Mouse (Mus musculus): ENCODE data around the gene Zfp691. TPM values are rescaled to one million over a fixed set of nuclear protein-coding genes. Genes with fewer than 3 reads are reported as not detected.

Zfp691 gene
- polyA plus RNA-seq (2015; fragmentation: Nextera tagmentation; extraction: Ambion mirVana), result 7.5 and 8.4 TPM in 2 replicates

DNA sequence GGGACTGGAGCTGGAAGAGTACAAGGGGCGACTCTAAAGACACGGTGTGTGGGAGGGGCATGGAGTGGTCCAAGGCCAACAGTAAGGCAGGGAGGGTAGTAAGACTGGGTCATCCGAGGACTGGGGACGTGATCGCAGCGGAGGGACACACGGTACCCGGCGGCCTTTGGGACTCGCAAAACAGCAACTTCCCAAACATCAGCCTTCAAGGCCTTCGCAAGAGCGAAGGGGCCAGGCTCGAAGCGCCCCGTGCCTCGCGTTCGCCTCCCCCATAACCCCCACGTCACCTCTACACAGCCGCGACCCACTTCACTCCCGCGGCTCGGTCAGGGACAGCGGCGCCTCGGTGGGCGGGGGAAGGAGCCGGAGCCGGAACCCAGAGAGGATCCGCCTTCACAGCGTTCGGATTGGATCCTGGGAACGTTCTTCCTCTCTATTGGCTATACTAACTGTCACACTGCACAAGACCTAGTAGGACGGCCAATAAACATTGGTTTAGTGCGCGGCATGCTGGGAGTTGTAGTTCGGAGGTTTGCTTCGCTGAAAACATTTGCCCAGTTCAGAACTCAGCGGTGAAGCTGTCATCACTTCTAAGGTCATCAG is at the start of gene Zfp691:
TSS of gene Zfp691 (minus strand) at position 345 of the 603 bp plus-strand sequence.

DNA sequence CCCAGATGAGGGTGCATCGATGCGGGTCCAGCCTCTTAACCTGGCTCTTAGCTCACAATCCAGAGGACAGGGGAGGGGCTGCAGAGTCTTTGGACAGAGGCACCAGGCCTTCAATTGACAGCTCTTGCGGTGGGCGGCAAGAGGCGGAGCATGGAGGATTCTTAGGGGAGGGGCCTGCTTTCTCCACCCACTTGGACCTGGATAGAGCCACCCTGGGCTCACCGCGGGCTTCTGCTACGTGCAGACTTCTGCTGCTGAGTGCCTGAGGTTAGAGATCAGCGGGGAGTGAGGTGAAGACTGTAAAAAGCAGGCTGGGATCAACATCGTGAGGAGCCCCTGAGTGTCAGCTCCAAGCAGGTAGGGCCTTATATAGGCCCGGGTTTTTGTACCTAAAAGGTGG is 44.2 kb upstream of the Zfp691 start, which contains the start of gene Tmem269:
TSS of gene Tmem269 (minus strand) at position 49 of the 400 bp plus-strand sequence.

GRCm38 (mm10) chr4:119194909-119195581 is 21.1 kb upstream of the Zfp691 start, which contains the start of gene Svbp:
Gene Svbp, plus strand, starts transcription at chr4:119195306.

DNA sequence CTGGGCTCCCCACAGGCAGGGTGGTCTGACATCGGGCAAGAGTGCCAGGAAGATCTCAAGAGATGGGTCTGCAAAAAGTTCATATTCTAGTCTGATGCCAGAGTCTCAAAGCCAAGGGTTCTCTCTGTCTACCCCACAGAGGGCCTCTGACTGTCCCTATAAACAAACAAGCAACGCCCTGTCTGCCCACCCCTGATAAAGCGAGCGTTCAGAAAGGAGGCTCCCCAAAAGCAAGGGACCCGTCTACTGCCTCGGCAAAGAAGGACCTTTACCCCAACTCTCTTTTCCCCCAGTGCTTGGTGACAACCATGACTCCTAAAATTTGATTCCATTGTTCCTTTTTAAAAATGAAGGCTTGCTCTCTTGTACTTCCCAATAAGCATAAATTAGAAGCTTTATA is 15.9 kb upstream of the Zfp691 start, which contains the start of gene Ermap:
TSS of gene Ermap (minus strand) at position 148 of the 400 bp plus-strand sequence.

MicroRNA genes within 50 kb of the gene (microRNA counts, 519-probe panel; counts per million panel counts)
- 296 counts per million, percentile 58 among the panel's probes with 10 or more counts for microRNA mmu-miR-1957

Small RNA genes within 50 kb of the gene (microRNA-seq; reads per million reads assigned to microRNA genes)
- gene Mir1957a, result 0 reads per million in 2 experiments

Other genes with a start within 250 kb of the Zfp691 start
- gene Olfr1328, start 235.6 kb downstream of the Zfp691 start, polyA plus RNA-seq (2015; fragmentation: Nextera tagmentation; extraction: Ambion mirVana), result not detected in 2 replicates
- gene Lao1, start 212.6 kb downstream of the Zfp691 start, polyA plus RNA-seq (2015; fragmentation: Nextera tagmentation; extraction: Ambion mirVana), result 0.05 and 0.10 TPM in 2 replicates
- gene Slc2a1, start 65.5 kb downstream of the Zfp691 start, polyA plus RNA-seq (2015; fragmentation: Nextera tagmentation; extraction: Ambion mirVana), result 5.2 and 7.6 TPM in 2 replicates
- gene Ermap, start 15.8 kb upstream of the Zfp691 start, polyA plus RNA-seq (2015; fragmentation: Nextera tagmentation; extraction: Ambion mirVana), result 0.78 and 0.97 TPM in 2 replicates
- gene Svbp, start 21.1 kb upstream of the Zfp691 start, polyA plus RNA-seq (2015; fragmentation: Nextera tagmentation; extraction: Ambion mirVana), result 158 and 171 TPM in 2 replicates
- gene Tmem269, start 44.0 kb upstream of the Zfp691 start, polyA plus RNA-seq (2015; fragmentation: Nextera tagmentation; extraction: Ambion mirVana), result 0.16 and 0.29 TPM in 2 replicates
- 14.3 and 17.2 TPM in 2 replicates for gene AU022252, start 58.5 kb upstream of the Zfp691 start, polyA plus RNA-seq (2015; fragmentation: Nextera tagmentation; extraction: Ambion mirVana)
- gene P3h1, start 58.7 kb upstream of the Zfp691 start, polyA plus RNA-seq (2015; fragmentation: Nextera tagmentation; extraction: Ambion mirVana), result 31.1 and 34.0 TPM in 2 replicates
- 1.9 and 2.1 TPM in 2 replicates for gene Cldn19, start 81.2 kb upstream of the Zfp691 start, polyA plus RNA-seq (2015; fragmentation: Nextera tagmentation; extraction: Ambion mirVana)
- gene Ybx1, start 120.4 kb upstream of the Zfp691 start, polyA plus RNA-seq (2015; fragmentation: Nextera tagmentation; extraction: Ambion mirVana), result 418 and 526 TPM in 2 replicates
- gene Ppih, start 146.4 kb upstream of the Zfp691 start, polyA plus RNA-seq (2015; fragmentation: Nextera tagmentation; extraction: Ambion mirVana), result 26.0 and 31.1 TPM in 2 replicates
- gene Ccdc30, start 241.3 kb upstream of the Zfp691 start, polyA plus RNA-seq (2015; fragmentation: Nextera tagmentation; extraction: Ambion mirVana), result 0.85 and 1.1 TPM in 2 replicates
- 15.8 and 16.3 TPM in 2 replicates for gene Ppcs, start 248.2 kb upstream of the Zfp691 start, polyA plus RNA-seq (2015; fragmentation: Nextera tagmentation; extraction: Ambion mirVana)
- 0.22 and 0.43 TPM in 2 replicates for gene Zmynd12, start 248.6 kb upstream of the Zfp691 start, polyA plus RNA-seq (2015; fragmentation: Nextera tagmentation; extraction: Ambion mirVana)

All from skeletal muscle tissue, postnatal 0 days (tissue).